Mouse (Mus musculus) thymus, postnatal 4 days (tissue): ENCODE results near the gene Oaf.

Experiments
- DNase-seq: peaks from one replicate; pipeline ENCODE4 v3.0.0; 2021

Oaf gene

GRCm38 (mm10) chr9:43242432-43242831 is 2.7 kb upstream of the Oaf start:
- peak; percentile 15 for DNase-seq

DNA sequence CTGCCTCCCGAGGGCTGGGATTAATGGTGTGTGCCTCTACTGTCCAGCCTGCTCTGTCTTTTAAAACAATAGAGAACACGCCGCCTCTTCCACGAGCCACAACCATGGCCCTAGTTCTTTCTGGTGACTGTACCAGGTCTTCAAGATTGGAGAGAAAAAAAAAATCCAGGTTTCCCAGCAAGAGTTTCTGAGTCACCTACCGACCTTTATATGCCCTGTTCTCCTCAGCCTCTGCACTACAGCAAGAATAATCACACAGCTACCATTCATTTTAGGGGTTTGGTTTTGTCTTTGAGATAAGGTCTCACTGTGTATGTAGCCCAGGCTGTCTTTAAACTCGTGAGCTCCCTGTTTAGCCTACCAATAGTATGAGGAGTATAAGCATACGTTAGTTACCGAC is 2.3 kb upstream of the Oaf start:
- no peak for DNase-seq

DNA sequence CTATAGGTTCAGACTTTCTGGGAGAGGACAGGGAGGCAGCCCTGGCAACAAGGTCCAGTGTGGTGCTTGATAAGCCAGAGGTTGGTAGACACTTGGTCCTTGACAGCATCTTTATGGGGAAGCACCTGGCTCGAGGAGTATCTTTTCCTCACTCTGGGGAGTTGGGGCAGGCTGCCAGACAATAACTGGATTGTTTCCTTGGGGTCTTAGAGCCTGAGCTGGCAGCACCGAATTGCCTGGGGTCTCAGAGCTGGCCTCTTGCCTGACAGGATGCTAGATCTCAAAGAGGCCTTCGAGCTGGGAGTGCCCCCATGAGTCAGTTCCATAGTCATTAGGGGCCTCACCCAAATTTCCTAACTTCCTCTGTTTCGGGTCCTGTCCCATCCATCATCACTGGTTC is 1.6 kb upstream of the Oaf start:
- DNase-seq: no peak

DNA sequence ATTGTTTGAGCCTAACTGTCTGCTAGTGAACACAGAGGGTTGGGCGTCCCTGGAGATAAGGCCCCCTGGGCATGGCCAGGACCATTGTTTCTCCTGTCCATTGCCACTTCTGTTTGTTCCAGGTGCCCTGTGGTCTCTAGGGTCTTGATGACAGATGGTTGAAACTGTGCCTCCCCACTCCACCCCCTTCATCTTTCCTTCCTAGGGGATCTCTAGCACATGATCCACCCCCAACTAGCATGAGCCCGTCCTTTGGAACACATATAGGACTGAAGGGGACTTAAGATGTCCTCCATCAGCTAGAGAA is 836 bp upstream of the Oaf start:
- no peak for DNase-seq

DNA sequence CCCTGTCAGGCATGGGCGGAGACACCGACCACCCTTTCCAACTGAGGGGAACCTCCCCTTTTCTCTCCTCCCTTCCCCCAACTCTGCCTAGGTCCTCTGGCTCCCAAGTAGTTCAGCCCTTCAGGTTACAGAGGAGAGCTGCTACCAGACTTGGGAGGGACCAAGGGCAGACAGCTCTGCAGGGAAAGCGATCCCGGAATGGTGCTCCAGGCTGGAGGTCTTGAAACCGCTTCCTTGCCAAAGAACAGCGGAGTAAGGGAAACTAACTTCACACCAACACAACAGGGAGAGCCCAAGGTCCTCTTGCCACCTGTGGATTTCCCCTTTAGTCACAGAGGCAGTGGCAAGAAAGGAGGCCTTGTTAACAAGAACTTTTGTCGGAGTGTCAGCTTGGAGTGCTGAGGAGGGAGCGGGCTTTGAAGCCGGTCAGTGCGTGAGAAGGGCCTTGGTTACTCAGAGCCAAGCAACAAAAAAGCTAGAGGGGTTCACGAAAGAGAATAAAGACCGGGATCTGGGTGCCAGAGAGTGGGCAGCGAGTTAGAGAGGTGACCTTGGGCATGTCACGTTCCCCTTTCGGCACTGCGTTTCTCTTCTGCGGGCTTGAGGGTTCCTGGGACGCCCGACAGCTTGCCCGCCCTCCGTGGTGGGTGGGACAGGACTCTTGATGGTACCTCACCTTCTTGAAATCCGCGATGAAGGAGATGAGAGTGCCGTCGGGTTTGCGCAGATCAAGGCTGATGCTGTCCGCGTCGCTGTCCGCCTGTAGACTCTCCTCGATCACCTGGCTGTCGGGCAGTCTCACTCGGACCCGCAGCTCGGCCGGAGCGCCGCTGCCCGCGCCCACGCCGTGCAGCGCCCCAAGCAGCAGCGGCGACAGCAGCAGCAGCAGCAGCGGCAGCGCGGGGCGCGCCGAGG is 823 bp downstream of the Oaf start:
- DNase-seq: peak; percentile 21

GRCm38 (mm10) chr9:43238167-43238566 is 1.5 kb downstream of the Oaf start:
- DNase-seq: no peak

DNA sequence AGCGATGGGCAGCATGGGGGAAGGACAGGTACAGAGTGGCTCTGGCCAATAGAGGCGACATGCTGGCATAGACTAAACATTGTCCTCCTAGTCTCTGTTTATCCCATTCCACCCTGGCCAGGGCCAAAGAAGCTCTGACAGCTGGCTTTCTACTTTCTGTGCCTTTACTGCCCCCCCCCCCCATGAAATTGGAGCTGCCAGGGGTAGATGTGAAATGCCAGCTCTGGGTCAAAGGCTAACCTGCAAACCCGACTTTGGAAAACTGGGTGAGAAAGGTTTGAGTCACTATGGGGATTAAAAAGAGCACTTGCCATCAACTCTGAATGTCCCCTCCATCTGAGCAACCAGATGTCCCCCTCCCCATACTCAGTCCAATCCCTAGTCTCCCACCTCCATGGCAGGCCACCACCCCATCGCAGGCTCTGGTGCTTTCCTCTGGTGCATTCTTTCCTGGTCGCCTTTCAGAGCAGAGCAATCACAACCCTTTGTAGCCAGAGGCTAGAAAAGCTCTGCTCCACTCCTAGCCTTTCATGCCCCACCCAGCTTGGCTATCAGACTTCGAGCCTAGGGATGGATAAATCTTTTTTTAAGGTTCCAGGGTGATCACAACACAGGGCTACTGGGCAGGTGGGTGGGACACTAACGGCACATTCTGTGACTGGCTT is 2.5 kb downstream of the Oaf start:
- DNase-seq: no peak

DNA sequence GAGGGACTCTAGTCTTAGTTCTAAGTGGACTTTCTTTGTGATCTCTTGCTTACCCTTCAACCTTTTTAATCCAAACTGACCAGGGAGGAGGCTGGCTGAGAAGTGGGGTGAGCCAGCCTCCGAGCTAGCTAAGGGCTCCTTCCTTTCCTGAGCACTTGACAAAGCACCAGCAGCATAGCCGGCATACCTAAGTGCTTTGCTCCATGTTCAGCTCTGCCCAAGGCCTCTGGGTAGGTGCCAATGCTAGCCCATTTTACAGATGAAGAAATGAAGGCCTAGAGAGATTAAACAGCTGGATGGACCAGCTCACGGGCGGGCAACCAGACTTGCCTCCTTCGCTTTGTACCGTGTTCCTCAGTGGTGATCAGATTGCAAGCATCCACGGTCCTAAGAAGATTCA is 3.1 kb downstream of the Oaf start:
- DNase-seq: no peak

DNA sequence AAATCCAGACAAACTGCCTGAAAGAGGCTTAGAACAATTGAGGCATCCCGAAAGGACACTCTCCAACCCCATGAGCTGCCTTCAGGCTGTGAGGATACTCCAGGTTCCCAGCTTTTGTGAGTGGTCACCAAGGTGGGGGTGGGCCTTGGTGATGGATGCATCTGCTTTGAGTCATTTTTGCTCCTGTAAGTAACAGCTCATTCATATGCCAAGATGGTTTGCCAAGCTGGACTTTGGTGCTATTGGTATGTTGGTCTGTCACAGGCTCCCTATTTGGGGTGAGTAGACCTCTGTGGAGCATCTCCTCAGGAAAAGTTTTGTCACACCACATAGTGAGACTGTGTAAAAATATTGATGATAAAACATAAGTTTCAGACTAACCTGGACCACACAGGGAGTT is 3.6 kb downstream of the Oaf start:
- no peak for DNase-seq

- DNase-seq: no peak
Observed at GRCm38 (mm10) chr9:43235336-43235735, 4.4 kb downstream of the Oaf start.

DNA sequence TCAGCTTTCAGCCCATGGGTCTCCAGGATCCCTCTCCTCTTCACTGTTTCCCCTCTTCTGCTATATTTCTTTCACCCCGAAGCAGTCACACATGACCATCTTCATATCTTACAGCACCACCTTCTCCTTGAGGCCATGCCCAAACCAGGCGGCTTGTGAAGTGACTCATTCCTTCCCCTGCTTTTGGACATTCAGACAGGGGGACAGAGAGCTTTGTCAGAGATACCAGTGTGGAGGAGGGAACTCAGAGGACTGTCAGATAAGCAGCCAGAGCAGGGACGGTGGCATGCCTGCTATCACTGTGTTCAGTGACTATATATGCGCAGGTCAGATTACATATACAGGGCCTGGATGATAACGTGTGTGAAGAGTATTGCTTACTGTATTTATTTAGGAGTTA is 5.2 kb downstream of the Oaf start:
- no peak for DNase-seq

- no peak for DNase-seq
Observed at GRCm38 (mm10) chr9:43233515-43233914, 6.2 kb downstream of the Oaf start.

- no peak for DNase-seq
Observed at GRCm38 (mm10) chr9:43233044-43233443, 6.7 kb downstream of the Oaf start.

- no peak for DNase-seq
Observed at GRCm38 (mm10) chr9:43232286-43232685, 7.4 kb downstream of the Oaf start.

GRCm38 (mm10) chr9:43231805-43232204 is 7.9 kb downstream of the Oaf start:
- DNase-seq: no peak

GRCm38 (mm10) chr9:43230886-43231285 is 8.8 kb downstream of the Oaf start:
- no peak for DNase-seq

DNA sequence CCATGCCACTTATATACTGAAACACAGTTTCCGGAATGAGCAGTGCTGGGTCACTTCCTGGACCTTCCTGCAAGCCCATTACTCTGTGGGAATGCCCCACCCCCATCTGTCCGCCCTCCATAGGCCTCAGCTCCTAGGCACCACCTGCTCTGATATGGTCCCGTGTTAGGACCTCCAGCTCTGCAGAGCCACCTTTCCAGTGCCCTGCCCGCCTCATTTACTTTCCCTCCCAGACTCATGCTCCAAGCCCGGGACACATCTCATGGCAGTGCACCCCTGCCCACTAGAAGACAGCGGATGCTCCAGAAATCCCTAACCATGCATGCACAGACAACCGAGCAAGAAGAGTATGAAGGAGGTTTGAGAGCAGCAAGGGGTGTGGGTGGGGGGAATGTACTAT is 9.7 kb downstream of the Oaf start:
- no peak for DNase-seq

DNA sequence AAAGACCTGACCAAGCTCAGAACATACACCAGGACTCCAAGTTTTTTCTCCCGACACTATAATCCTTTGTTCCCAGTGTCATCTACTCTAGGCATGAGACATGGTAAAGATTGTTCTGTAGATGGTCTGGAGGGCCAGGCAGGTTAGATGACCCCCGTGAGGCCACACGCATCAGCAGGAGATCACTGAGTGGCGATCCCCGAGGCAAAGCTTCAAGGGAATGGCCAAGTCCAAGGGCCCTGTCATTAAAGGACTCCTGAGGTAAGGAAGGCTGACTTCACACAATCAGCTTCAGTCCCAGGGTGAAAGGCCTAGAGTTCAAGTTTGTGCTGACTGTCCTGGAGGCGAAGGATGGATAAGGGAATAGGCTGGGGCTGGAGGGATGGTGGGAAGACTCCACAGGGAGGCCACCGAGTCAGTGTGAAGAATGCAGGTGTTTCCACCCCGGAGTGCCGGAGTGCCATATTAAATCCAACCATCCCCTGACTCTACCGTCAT is 10.3 kb downstream of the Oaf start:
- DNase-seq: no peak

- DNase-seq: no peak
Observed at GRCm38 (mm10) chr9:43228745-43229144, 11.0 kb downstream of the Oaf start.

DNA sequence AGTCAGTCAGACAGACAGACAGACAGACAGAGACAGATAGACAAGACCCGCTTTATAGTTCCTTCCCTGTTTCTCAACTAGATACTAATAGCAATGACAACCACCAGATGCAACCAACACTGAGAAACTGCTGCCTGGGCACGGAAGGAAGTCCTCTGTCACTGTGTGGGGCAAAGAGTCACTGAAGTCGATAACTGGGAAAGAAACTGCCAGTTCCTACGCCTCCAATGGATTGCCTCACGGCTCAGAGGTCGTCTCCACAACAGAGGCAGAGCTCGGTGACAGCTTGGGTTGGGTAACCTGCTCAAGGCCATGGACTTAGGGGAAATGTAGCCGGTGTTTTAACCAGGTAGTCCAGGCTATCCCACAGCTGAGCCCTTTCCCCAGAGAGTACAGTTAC is 12.1 kb downstream of the Oaf start:
- DNase-seq: no peak

GRCm38 (mm10) chr9:43226573-43227160 is 13.0 kb downstream of the Oaf start:
- DNase-seq: no peak

- DNase-seq: no peak
Observed at GRCm38 (mm10) chr9:43225481-43225880, 14.2 kb downstream of the Oaf start.

GRCm38 (mm10) chr9:43224771-43225355 is 14.8 kb downstream of the Oaf start:
- no peak for DNase-seq

DNA sequence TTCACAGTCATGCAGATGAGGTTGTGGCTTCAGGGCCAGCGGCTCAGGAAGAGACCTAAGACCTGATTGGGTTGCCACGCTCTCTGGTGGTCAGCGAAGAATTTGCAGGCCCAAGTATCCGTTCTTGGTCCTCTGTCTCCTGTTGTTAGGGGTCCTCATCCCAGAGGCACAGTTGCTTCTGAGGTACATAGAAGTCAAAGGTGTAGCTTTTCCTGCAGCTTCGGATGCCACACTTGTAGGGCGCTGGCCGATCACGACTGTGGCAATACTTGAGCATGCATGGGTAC is 17.3 kb downstream of the Oaf start:
- DNase-seq: no peak
